18 mouse cellular contexts compared by ENCODE assay signal in the genomic region with DNA sequence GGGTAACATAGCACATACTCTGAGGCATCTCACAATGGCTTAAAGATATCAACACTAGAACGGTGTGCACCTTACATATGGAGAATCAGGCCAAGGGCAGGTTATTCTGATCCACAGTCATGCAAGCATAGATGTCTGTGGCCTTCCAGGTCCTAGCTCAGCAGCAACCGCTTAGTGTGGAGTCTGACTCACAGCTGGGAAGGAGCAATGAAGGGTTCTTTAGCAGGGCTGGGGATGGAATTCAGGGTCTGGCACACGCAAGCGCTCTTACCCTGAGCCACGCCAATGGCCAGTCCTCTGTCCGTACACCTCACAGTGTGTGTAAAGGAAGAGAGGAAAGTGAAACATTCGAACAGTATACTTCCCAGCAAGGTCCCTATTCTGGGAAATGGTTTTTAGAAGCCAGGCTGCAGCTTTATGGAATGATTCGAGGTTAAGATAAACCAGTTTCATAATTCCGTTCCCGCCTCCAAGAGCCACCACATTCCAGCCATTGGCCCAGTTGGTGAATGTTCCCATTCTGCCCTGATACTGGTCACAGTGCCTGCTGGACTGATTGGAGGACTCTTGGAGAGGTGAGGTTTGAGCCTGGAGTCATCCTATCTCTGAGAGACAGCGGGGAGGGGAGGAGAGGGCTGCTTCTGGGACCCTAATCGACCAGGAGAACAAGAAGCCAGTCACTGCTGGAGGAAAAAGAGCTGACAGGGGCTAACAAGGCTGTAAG. TPM values are rescaled to one million over a fixed set of nuclear protein-coding genes. Genes with fewer than 3 reads are reported as not detected.
DNase-seq lines count a peak whose midpoint lies in the region; ATAC-seq and TF ChIP-seq lines count a peak whose summit lies in the region.
"Had no signal": no experiment of that assay in that cellular context is flagged by ENCODE, and none has a peak within 500 bp of the region (broad histone marks: within the 10 kb centered on the region; RNA-seq: fewer than 3 reads in every experiment).

A gene (plus strand): TSS at position 133 of the 724 bp plus-strand sequence.

- no peak within 1 kb of the TSS for H3ac ChIP-seq in myocyte (ENCODE audit: control insufficient read depth, insufficient read length)

- peaks cover 45% of the 10 kb centered on the region for H3K27me3 ChIP-seq in liver, embryonic 12.5 days (replicated peaks)
- H3K27me3 ChIP-seq in liver, embryonic 11.5 days (replicated peaks; ENCODE audit: control insufficient read depth, insufficient read depth, low read length): peaks cover 5% of the 10 kb centered on the region
- no peaks in the 10 kb centered on the region for H3K27me3 ChIP-seq in embryonic facial prominence, embryonic 13.5 days
- peaks cover 7% of the 10 kb centered on the region for H3K27me3 ChIP-seq in myocyte (ENCODE audit: control insufficient read depth, insufficient read depth, insufficient read length)
- H3K27me3 ChIP-seq: limb, embryonic 13.5 days; midbrain, embryonic 12.5 days; Patski had no signal

- ATAC-seq in liver, embryonic 12.5 days: no peak
- no peak for ATAC-seq in liver, embryonic 11.5 days (replicated peaks; ENCODE audit: low FRiP score)
- ATAC-seq in embryonic facial prominence, embryonic 13.5 days (ENCODE audit: insufficient number of reproducible peaks, insufficient read depth, low FRiP score, low TSS enrichment, low read depth): no peak
- ATAC-seq: Patski had no signal

- no peak within 1 kb of the TSS for H3K9ac ChIP-seq in liver, embryonic 12.5 days
- H3K9ac ChIP-seq in liver, embryonic 11.5 days (ENCODE audit: low read depth, low read length): no peak within 1 kb of the TSS
- no peak within 1 kb of the TSS for H3K9ac ChIP-seq in embryonic facial prominence, embryonic 13.5 days
- H3K9ac ChIP-seq: limb, embryonic 13.5 days; midbrain, embryonic 12.5 days had no signal

- 65% methylated on average over 12 of the region's 12 CpGs for WGBS in liver, embryonic 12.5 days (ENCODE audit: insufficient replicate concordance)
- WGBS in liver, embryonic 11.5 days: 79% methylated on average over 12 of the region's 12 CpGs
- 73% methylated on average over 12 of the region's 12 CpGs for WGBS in embryonic facial prominence, embryonic 13.5 days

- 0 out of 2 replicates have a peak within 1 kb of the TSS, but pooled peaks have one; percentile 6 for H3K4me2 ChIP-seq in liver, embryonic 12.5 days
- no peak within 1 kb of the TSS for H3K4me2 ChIP-seq in liver, embryonic 11.5 days
- H3K4me2 ChIP-seq in embryonic facial prominence, embryonic 13.5 days: no peak within 1 kb of the TSS
- peak within 1 kb of the TSS; percentile 37 for H3K4me2 ChIP-seq in myocyte (ENCODE audit: low read depth)
- H3K4me2 ChIP-seq: limb, embryonic 13.5 days; midbrain, embryonic 12.5 days had no signal

- H3K9me3 ChIP-seq in liver, embryonic 12.5 days (replicated peaks): no peaks in the 10 kb centered on the region
- no peaks in the 10 kb centered on the region for H3K9me3 ChIP-seq in liver, embryonic 11.5 days (ENCODE audit: control insufficient read depth, low read length)
- no peaks in the 10 kb centered on the region for H3K9me3 ChIP-seq in embryonic facial prominence, embryonic 13.5 days
- H3K9me3 ChIP-seq: limb, embryonic 13.5 days; midbrain, embryonic 12.5 days had no signal

- no peaks in the 10 kb centered on the region for H3K36me3 ChIP-seq in liver, embryonic 12.5 days
- H3K36me3 ChIP-seq in liver, embryonic 11.5 days (ENCODE audit: control insufficient read depth, insufficient read depth, low read length): no peaks in the 10 kb centered on the region
- no peaks in the 10 kb centered on the region for H3K36me3 ChIP-seq in embryonic facial prominence, embryonic 13.5 days
- H3K36me3 ChIP-seq in myocyte (ENCODE audit: control insufficient read depth, insufficient read depth): no peaks in the 10 kb centered on the region
- H3K36me3 ChIP-seq: limb, embryonic 13.5 days; midbrain, embryonic 12.5 days had no signal

- no peak within 1 kb of the TSS for H3K4me3 ChIP-seq in liver, embryonic 12.5 days
- H3K4me3 ChIP-seq in liver, embryonic 11.5 days (ENCODE audit: low read depth, low read length): no peak within 1 kb of the TSS
- H3K4me3 ChIP-seq in embryonic facial prominence, embryonic 13.5 days: no peak within 1 kb of the TSS
- no peak within 1 kb of the TSS for H3K4me3 ChIP-seq in myocyte
- H3K4me3 ChIP-seq: limb, embryonic 13.5 days; midbrain, embryonic 12.5 days had no signal

- DNase-seq in liver, embryonic 11.5 days (ENCODE audit: low spot score): no peak
- peak; percentile 65 for DNase-seq in adrenal gland, adult 2 months
- no peak for DNase-seq in kidney, adult 8-10 months
- DNase-seq in cerebellum, postnatal 14 days: no peak
- DNase-seq: cerebellum, adult 2 months; kidney, postnatal 4 days; lung, postnatal 10 days; retina, postnatal 1 day; thymus, adult 2 months had no signal

- no peaks in the 10 kb centered on the region for H3K4me1 ChIP-seq in liver, embryonic 12.5 days
- H3K4me1 ChIP-seq in liver, embryonic 11.5 days (replicated peaks; ENCODE audit: control insufficient read depth, insufficient read depth, low read length): no peaks in the 10 kb centered on the region
- peaks cover 34% of the 10 kb centered on the region for H3K4me1 ChIP-seq in embryonic facial prominence, embryonic 13.5 days
- H3K4me1 ChIP-seq: midbrain, embryonic 12.5 days had no signal

- no peak within 1 kb of the TSS for H3K27ac ChIP-seq in liver, embryonic 12.5 days
- no peak within 1 kb of the TSS for H3K27ac ChIP-seq in liver, embryonic 11.5 days (ENCODE audit: low read depth, low read length)
- peak within 1 kb of the TSS; percentile 12; the same call in 1 of the 2 replicates for H3K27ac ChIP-seq in embryonic facial prominence, embryonic 13.5 days
- H3K27ac ChIP-seq: limb, embryonic 13.5 days; midbrain, embryonic 12.5 days had no signal

- no peak for TF ChIP-seq POLR2A in myocyte (IDR thresholded peaks at IDR 0.05; ENCODE audit: insufficient read length, low read depth)

- H3K79me2 ChIP-seq in myocyte (ENCODE audit: control insufficient read depth, insufficient read depth): no peaks in the 10 kb centered on the region

TF ChIP-seq in myocyte, 11 proteins besides CTCF, POLR2A, EP300 and RAD21:
- TF ChIP-seq SRF (IDR thresholded peaks at IDR 0.05; ENCODE audit: control insufficient read depth, insufficient read length, low read depth) (no peak), E2F4 (IDR thresholded peaks at IDR 0.05; ENCODE audit: insufficient read depth) (no peak), USF1 (IDR thresholded peaks at IDR 0.05; ENCODE audit: low read depth) (no peak), TCF12 (IDR thresholded peaks at IDR 0.05; ENCODE audit: insufficient read depth, poor library complexity, severe bottlenecking) (no peak), MAX (IDR thresholded peaks at IDR 0.05; ENCODE audit: low read depth) (no peak), REST (IDR thresholded peaks at IDR 0.05; ENCODE audit: insufficient read depth, insufficient read length) (no peak), TCF3 (IDR thresholded peaks at IDR 0.05; ENCODE audit: insufficient read length, low read depth) (no peak), POLR2AphosphoS2 (IDR thresholded peaks at IDR 0.05; ENCODE audit: insufficient read length, low read depth) (no peak), MYOD1 (IDR thresholded peaks at IDR 0.05; ENCODE audit: control insufficient read depth in 1 of 3, insufficient read length in 2 of 3, low read depth in 2 of 3) (no peak), CEBPB (IDR thresholded peaks at IDR 0.05; ENCODE audit: insufficient read depth, poor library complexity, severe bottlenecking) (no peak), MYOG (IDR thresholded peaks at IDR 0.05; ENCODE audit: control insufficient read depth in 1 of 3, insufficient read depth in 1 of 3, insufficient read length in 2 of 3, low read depth in 2 of 3) (no peak)
TF ChIP-seq in myocyte: peak in this region for 0.

RNA-seq across cellular contexts. Expression of the gene that starts here (rescaled TPM):
- polyA plus RNA-seq in liver, embryonic 12.5 days (2016; fragmentation: Nextera tagmentation; extraction: Ambion mirVana): 0.14 and 0.25 TPM in 2 replicates
- polyA plus RNA-seq in liver, embryonic 11.5 days (2014; fragmentation: Nextera tagmentation; extraction: Ambion mirVana): not detected in 2 replicates
- 10 to 100 TPM; 11.8 to 28.0 TPM for total RNA-seq in adrenal gland, adult 2 months (2021)
- 17.5 and 21.1 TPM in 2 replicates for polyA plus RNA-seq in adrenal gland, adult 2 months (2012; rRNA removed)
- 0.22 and 0.45 TPM in 2 replicates for polyA plus RNA-seq in embryonic facial prominence, embryonic 13.5 days (2015; fragmentation: Nextera tagmentation; extraction: Ambion mirVana)
- 4.8 TPM for polyA plus RNA-seq in myocyte (2012; fragmentation: generic; extraction: Trizol)
- total RNA-seq: granulocyte monocyte progenitor cell, adult 5-6 weeks; hematopoietic stem cell, adult 5-6 weeks had no signal
- polyA plus RNA-seq: limb, embryonic 13.5 days; midbrain, embryonic 12.5 days; neural tube, embryonic 11.5 days had no signal

Comparison
In these comparisons a context has a peak if more than half of its experiments do, and no peak if none do; other contexts are left out.
1. H3K4me2 ChIP-seq: peak in liver, embryonic 12.5 days (single experiment) and myocyte (single experiment); none in liver, embryonic 11.5 days (single experiment) and embryonic facial prominence, embryonic 13.5 days (single experiment).